Mouse (Mus musculus): Measurements from ENCODE around the gene Vegfb. TPM values are rescaled to one million over a fixed set of nuclear protein-coding genes. Genes with fewer than 3 reads are reported as not detected.

Gene Vegfb
- 1.9 TPM for polyA plus RNA-seq (2014; fragmentation: Illumina TruSeq; extraction: RNeasy Lipid Tissue Mini Kit (QIAGEN cat#74804); ENCODE audit: low replicate concordance)

GRCm38 (mm10) chr19:6987061-6987903 lies at the start of gene Vegfb:
Gene Vegfb, minus strand, starts transcription at chr19:6987651.

GRCm38 (mm10) chr19:7019191-7019590 lies 31.7 kb upstream of the Vegfb start, which contains the start of gene Fermt3:
Gene Fermt3, minus strand, starts transcription at chr19:7019469.

GRCm38 (mm10) chr19:6996006-6996405 lies 8.6 kb upstream of the Vegfb start, which contains the start of the genes Nudt22 and Trpt1:
Gene Nudt22, minus strand, starts transcription at chr19:6996117.
Gene Trpt1, plus strand, starts transcription at chr19:6996131.

GRCm38 (mm10) chr19:6992011-6992858 lies 4.8 kb upstream of the Vegfb start, which contains the start of gene Dnajc4:
Gene Dnajc4, minus strand, starts transcription at chr19:6992572.

GRCm38 (mm10) chr19:6980381-6981093 lies 6.9 kb downstream of the Vegfb start, which contains the start of gene Fkbp2:
Gene Fkbp2, minus strand, starts transcription at chr19:6980501.

GRCm38 (mm10) chr19:6975537-6976521 lies 11.6 kb downstream of the Vegfb start, which contains the start of gene Plcb3:
Gene Plcb3, minus strand, starts transcription at chr19:6976470.

GRCm38 (mm10) chr19:6974211-6975205 lies 12.9 kb downstream of the Vegfb start, which contains the start of gene Ppp1r14b:
Gene Ppp1r14b, plus strand, starts transcription at chr19:6974968.

GRCm38 (mm10) chr19:6942249-6942691 lies 45.2 kb downstream of the Vegfb start, which contains the start of gene Gpr137:
Gene Gpr137, minus strand, starts transcription at chr19:6942480.

GRCm38 (mm10) chr19:6941372-6942248 lies 45.8 kb downstream of the Vegfb start, which contains the start of gene Bad:
Gene Bad, plus strand, starts transcription at chr19:6941861.

GRCm38 (mm10) chr19:6934195-6934977 lies 53.1 kb downstream of the Vegfb start, which contains the start of gene Kcnk4:
Gene Kcnk4, minus strand, starts transcription at chr19:6934515.

Other genes with a start within 250 kb of the Vegfb start
- gene Rps6ka4, start 147.0 kb downstream of the Vegfb start, polyA plus RNA-seq (2014; fragmentation: Illumina TruSeq; extraction: RNeasy Lipid Tissue Mini Kit (QIAGEN cat#74804); ENCODE audit: low replicate concordance), result not detected
- gene Ccdc88b, start 129.4 kb downstream of the Vegfb start, polyA plus RNA-seq (2014; fragmentation: Illumina TruSeq; extraction: RNeasy Lipid Tissue Mini Kit (QIAGEN cat#74804); ENCODE audit: low replicate concordance), result not detected
- 6.8 TPM for gene Trmt112, start 78.0 kb downstream of the Vegfb start, polyA plus RNA-seq (2014; fragmentation: Illumina TruSeq; extraction: RNeasy Lipid Tissue Mini Kit (QIAGEN cat#74804); ENCODE audit: low replicate concordance)
- 30.6 TPM for gene Prdx5, start 77.5 kb downstream of the Vegfb start, polyA plus RNA-seq (2014; fragmentation: Illumina TruSeq; extraction: RNeasy Lipid Tissue Mini Kit (QIAGEN cat#74804); ENCODE audit: low replicate concordance)
- 16.2 TPM for gene Esrra, start 65.8 kb downstream of the Vegfb start, polyA plus RNA-seq (2014; fragmentation: Illumina TruSeq; extraction: RNeasy Lipid Tissue Mini Kit (QIAGEN cat#74804); ENCODE audit: low replicate concordance)
- not detected for gene Catsperz, start 62.3 kb downstream of the Vegfb start, polyA plus RNA-seq (2014; fragmentation: Illumina TruSeq; extraction: RNeasy Lipid Tissue Mini Kit (QIAGEN cat#74804); ENCODE audit: low replicate concordance)
- not detected for gene Kcnk4, start 53.1 kb downstream of the Vegfb start, polyA plus RNA-seq (2014; fragmentation: Illumina TruSeq; extraction: RNeasy Lipid Tissue Mini Kit (QIAGEN cat#74804); ENCODE audit: low replicate concordance)
- gene Bad, start 45.8 kb downstream of the Vegfb start, polyA plus RNA-seq (2014; fragmentation: Illumina TruSeq; extraction: RNeasy Lipid Tissue Mini Kit (QIAGEN cat#74804); ENCODE audit: low replicate concordance), result 0.41 TPM
- not detected for gene Gpr137, start 45.2 kb downstream of the Vegfb start, polyA plus RNA-seq (2014; fragmentation: Illumina TruSeq; extraction: RNeasy Lipid Tissue Mini Kit (QIAGEN cat#74804); ENCODE audit: low replicate concordance)
- 4.2 TPM for gene Ppp1r14b, start 12.7 kb downstream of the Vegfb start, polyA plus RNA-seq (2014; fragmentation: Illumina TruSeq; extraction: RNeasy Lipid Tissue Mini Kit (QIAGEN cat#74804); ENCODE audit: low replicate concordance)
- 18.0 TPM for gene Plcb3, start 11.2 kb downstream of the Vegfb start, polyA plus RNA-seq (2014; fragmentation: Illumina TruSeq; extraction: RNeasy Lipid Tissue Mini Kit (QIAGEN cat#74804); ENCODE audit: low replicate concordance)
- gene Fkbp2, start 7.2 kb downstream of the Vegfb start, polyA plus RNA-seq (2014; fragmentation: Illumina TruSeq; extraction: RNeasy Lipid Tissue Mini Kit (QIAGEN cat#74804); ENCODE audit: low replicate concordance), result 7.6 TPM
- not detected for gene Dnajc4, start 4.9 kb upstream of the Vegfb start, polyA plus RNA-seq (2014; fragmentation: Illumina TruSeq; extraction: RNeasy Lipid Tissue Mini Kit (QIAGEN cat#74804); ENCODE audit: low replicate concordance)
- not detected for gene Nudt22, start 8.5 kb upstream of the Vegfb start, polyA plus RNA-seq (2014; fragmentation: Illumina TruSeq; extraction: RNeasy Lipid Tissue Mini Kit (QIAGEN cat#74804); ENCODE audit: low replicate concordance)
- 0.41 TPM for gene Trpt1, start 8.5 kb upstream of the Vegfb start, polyA plus RNA-seq (2014; fragmentation: Illumina TruSeq; extraction: RNeasy Lipid Tissue Mini Kit (QIAGEN cat#74804); ENCODE audit: low replicate concordance)
- gene Fermt3, start 31.8 kb upstream of the Vegfb start, polyA plus RNA-seq (2014; fragmentation: Illumina TruSeq; extraction: RNeasy Lipid Tissue Mini Kit (QIAGEN cat#74804); ENCODE audit: low replicate concordance), result 0.15 TPM
- 19.6 TPM for gene Stip1, start 52.3 kb upstream of the Vegfb start, polyA plus RNA-seq (2014; fragmentation: Illumina TruSeq; extraction: RNeasy Lipid Tissue Mini Kit (QIAGEN cat#74804); ENCODE audit: low replicate concordance)
- gene Macrod1, start 69.2 kb upstream of the Vegfb start, polyA plus RNA-seq (2014; fragmentation: Illumina TruSeq; extraction: RNeasy Lipid Tissue Mini Kit (QIAGEN cat#74804); ENCODE audit: low replicate concordance), result 1.7 TPM
- not detected for gene Flrt1, start 118.1 kb upstream of the Vegfb start, polyA plus RNA-seq (2014; fragmentation: Illumina TruSeq; extraction: RNeasy Lipid Tissue Mini Kit (QIAGEN cat#74804); ENCODE audit: low replicate concordance)
- 7.0 TPM for gene Otub1, start 218.7 kb upstream of the Vegfb start, polyA plus RNA-seq (2014; fragmentation: Illumina TruSeq; extraction: RNeasy Lipid Tissue Mini Kit (QIAGEN cat#74804); ENCODE audit: low replicate concordance)
- gene Cox8a, start 230.0 kb upstream of the Vegfb start, polyA plus RNA-seq (2014; fragmentation: Illumina TruSeq; extraction: RNeasy Lipid Tissue Mini Kit (QIAGEN cat#74804); ENCODE audit: low replicate concordance), result 78.7 TPM

All from small intestine, adult 10 weeks (tissue).